Mouse (Mus musculus): Measurements from ENCODE around the gene Mettl17. TPM values are rescaled to one million over a fixed set of nuclear protein-coding genes. Genes with fewer than 3 reads are reported as not detected.
"Not testable (repeated sequence)": the region's sequence is repeated elsewhere in the genome, so short reads cannot be mapped to it uniquely, and the experiment has no call there.

Gene Mettl17
- polyA plus RNA-seq (2016; fragmentation: Nextera tagmentation; extraction: Ambion mirVana): 42.6 and 48.1 TPM in 2 replicates

GRCm38 (mm10) chr14:51884598-51885331 lies at the start of gene Mettl17:
Gene Mettl17, plus strand, starts transcription at chr14:51884842.
- H3K27ac ChIP-seq: peak within 1 kb of the TSS; percentile 92
- peaks cover 34% of the 10 kb centered on the region for H3K36me3 ChIP-seq
- H3K9me3 ChIP-seq: no peaks in the 10 kb centered on the region
- no peaks in the 10 kb centered on the region for H3K27me3 ChIP-seq (ENCODE audit: insufficient read depth, poor library complexity, severe bottlenecking)
- peaks cover 20% of the 10 kb centered on the region for H3K4me1 ChIP-seq (replicated peaks)
- H3K4me3 ChIP-seq: peak within 1 kb of the TSS; percentile 84
- peak; percentile 97 for DNase-seq (ENCODE audit: low spot score)
- WGBS: under 1% methylated on average over 43 of the region's 43 CpGs

GRCm38 (mm10) chr14:51838480-51838879 lies 46.2 kb upstream of the Mettl17 start:
- not testable (repeated sequence) for DNase-seq (ENCODE audit: low spot score); H3K27me3 ChIP-seq (ENCODE audit: insufficient read depth, poor library complexity, severe bottlenecking); H3K27ac ChIP-seq; H3K4me3 ChIP-seq; H3K9me3 ChIP-seq; H3K4me1 ChIP-seq (replicated peaks); H3K36me3 ChIP-seq
- WGBS: 35% methylated on average over 2 of the region's 2 CpGs

- no peak for DNase-seq (ENCODE audit: low spot score)
- WGBS: 86% methylated on average over 1 of the region's 1 CpGs
- Histone ChIP-seq H3K9me3 (no peaks in the 10 kb centered on the region), H3K27me3 (ENCODE audit: insufficient read depth, poor library complexity, severe bottlenecking) (no peaks in the 10 kb centered on the region), H3K4me3 (no peak overlapping the region), H3K4me1 (replicated peaks) (no peaks in the 10 kb centered on the region), H3K27ac (no peak overlapping the region), H3K36me3 (no peaks in the 10 kb centered on the region)
These were observed 42.4 kb upstream of the Mettl17 start for GRCm38 (mm10) chr14:51842250-51842649.

- Histone ChIP-seq H3K27me3 (ENCODE audit: insufficient read depth, poor library complexity, severe bottlenecking) (no peaks in the 10 kb centered on the region), H3K9me3 (no peaks in the 10 kb centered on the region), H3K4me3 (no peak overlapping the region), H3K4me1 (replicated peaks) (no peaks in the 10 kb centered on the region), H3K36me3 (no peaks in the 10 kb centered on the region), H3K27ac (no peak overlapping the region)
- WGBS: 93% methylated on average over 2 of the region's 2 CpGs
- no peak for DNase-seq (ENCODE audit: low spot score)
These were observed 41.9 kb upstream of the Mettl17 start for GRCm38 (mm10) chr14:51842781-51843180.

- Histone ChIP-seq H3K4me1 (replicated peaks) (no peaks in the 10 kb centered on the region), H3K27ac (no peak overlapping the region), H3K27me3 (ENCODE audit: insufficient read depth, poor library complexity, severe bottlenecking) (no peaks in the 10 kb centered on the region), H3K4me3 (no peak overlapping the region), H3K9me3 (no peaks in the 10 kb centered on the region), H3K36me3 (no peaks in the 10 kb centered on the region)
- DNase-seq (ENCODE audit: low spot score): no peak
These were observed 40.8 kb upstream of the Mettl17 start for GRCm38 (mm10) chr14:51843882-51844281.

GRCm38 (mm10) chr14:51846566-51846965 lies 38.1 kb upstream of the Mettl17 start:
- 68% methylated on average over 3 of the region's 3 CpGs for WGBS
- H3K4me1 ChIP-seq (replicated peaks): no peaks in the 10 kb centered on the region
- DNase-seq (ENCODE audit: low spot score): no peak
- no peaks in the 10 kb centered on the region for H3K9me3 ChIP-seq
- H3K4me3 ChIP-seq: no peak overlapping the region
- H3K27me3 ChIP-seq (ENCODE audit: insufficient read depth, poor library complexity, severe bottlenecking): no peaks in the 10 kb centered on the region
- no peaks in the 10 kb centered on the region for H3K36me3 ChIP-seq
- no peak overlapping the region for H3K27ac ChIP-seq

- peak; percentile 35 for DNase-seq (ENCODE audit: low spot score)
- WGBS: 44% methylated on average over 3 of the region's 3 CpGs
- H3K9me3 ChIP-seq; H3K36me3 ChIP-seq; H3K4me1 ChIP-seq (replicated peaks); H3K27me3 ChIP-seq (ENCODE audit: insufficient read depth, poor library complexity, severe bottlenecking); H3K27ac ChIP-seq; H3K4me3 ChIP-seq: not testable (repeated sequence)
These were observed 33.6 kb upstream of the Mettl17 start for GRCm38 (mm10) chr14:51851006-51851405.

- Histone ChIP-seq H3K36me3 (no peaks in the 10 kb centered on the region), H3K9me3 (no peaks in the 10 kb centered on the region), H3K27ac (no peak within 1 kb of the TSS), H3K27me3 (ENCODE audit: insufficient read depth, poor library complexity, severe bottlenecking) (no peaks in the 10 kb centered on the region), H3K4me3 (no peak within 1 kb of the TSS), H3K4me1 (replicated peaks) (no peaks in the 10 kb centered on the region)
- no peak for DNase-seq (ENCODE audit: low spot score)
These were observed 31.2 kb upstream of the Mettl17 start, which contains the start of gene Ear6 for GRCm38 (mm10) chr14:51853399-51853798. Gene Ear6, plus strand, starts transcription at chr14:51853699.

- WGBS: 90% methylated on average over 7 of the region's 7 CpGs
- not testable (repeated sequence) for H3K27me3 ChIP-seq (ENCODE audit: insufficient read depth, poor library complexity, severe bottlenecking)
These were observed 29.4 kb upstream of the Mettl17 start for GRCm38 (mm10) chr14:51855280-51855679.

GRCm38 (mm10) chr14:51863603-51864002 lies 21.0 kb upstream of the Mettl17 start:
- DNase-seq (ENCODE audit: low spot score): peak; percentile 26
- H3K4me1 ChIP-seq (replicated peaks); H3K36me3 ChIP-seq; H3K27ac ChIP-seq; H3K4me3 ChIP-seq; H3K27me3 ChIP-seq (ENCODE audit: insufficient read depth, poor library complexity, severe bottlenecking); H3K9me3 ChIP-seq: not testable (repeated sequence)
- 0% methylated on average over 1 of the region's 1 CpGs for WGBS

More at GRCm38 (mm10) chr14:51855280-51855679, 29.4 kb upstream of the Mettl17 start:
- not testable (repeated sequence) for H3K9me3 ChIP-seq; H3K4me3 ChIP-seq; H3K27ac ChIP-seq; DNase-seq (ENCODE audit: low spot score); H3K4me1 ChIP-seq (replicated peaks); H3K36me3 ChIP-seq

GRCm38 (mm10) chr14:51870756-51871155 lies 13.9 kb upstream of the Mettl17 start:
- no peaks in the 10 kb centered on the region for H3K27me3 ChIP-seq (ENCODE audit: insufficient read depth, poor library complexity, severe bottlenecking)
- H3K9me3 ChIP-seq: no peaks in the 10 kb centered on the region
- H3K4me3 ChIP-seq: no peak overlapping the region
- DNase-seq (ENCODE audit: low spot score): no peak
- 88% methylated on average over 2 of the region's 2 CpGs for WGBS
- H3K36me3 ChIP-seq: no peaks in the 10 kb centered on the region
- H3K4me1 ChIP-seq (replicated peaks): no peaks in the 10 kb centered on the region
- no peak overlapping the region for H3K27ac ChIP-seq

- no peak for DNase-seq (ENCODE audit: low spot score)
- Histone ChIP-seq H3K27ac (no peak overlapping the region), H3K36me3 (no peaks in the 10 kb centered on the region), H3K9me3 (no peaks in the 10 kb centered on the region), H3K27me3 (ENCODE audit: insufficient read depth, poor library complexity, severe bottlenecking) (no peaks in the 10 kb centered on the region), H3K4me1 (replicated peaks) (no peaks in the 10 kb centered on the region), H3K4me3 (no peak overlapping the region)
- 75% methylated on average over 9 of the region's 9 CpGs for WGBS
These were observed 12.9 kb upstream of the Mettl17 start for GRCm38 (mm10) chr14:51871741-51872140.

GRCm38 (mm10) chr14:51877517-51877916 lies 7.1 kb upstream of the Mettl17 start:
- Histone ChIP-seq H3K27me3 (ENCODE audit: insufficient read depth, poor library complexity, severe bottlenecking) (no peaks in the 10 kb centered on the region), H3K27ac (no peak overlapping the region), H3K4me3 (no peak overlapping the region), H3K9me3 (no peaks in the 10 kb centered on the region), H3K4me1 (replicated peaks) (no peaks in the 10 kb centered on the region), H3K36me3 (no peaks in the 10 kb centered on the region)
- DNase-seq (ENCODE audit: low spot score): no peak
- 78% methylated on average over 3 of the region's 3 CpGs for WGBS
